Mouse (Mus musculus) heart, embryonic 11.5 days (tissue): Measurements from ENCODE around the gene Btbd19. TPM values are rescaled to one million over a fixed set of nuclear protein-coding genes. Genes with fewer than 3 reads are reported as not detected.

Experiments
- ATAC-seq: fragments of 200-750 bp; cut with Nextera tagmentation; replicated peaks from 2 replicates; pipeline ENCODE4 v1.8.0; 2017; ENCODE audit warnings: moderate library complexity; ENCODE audit not compliant: insufficient number of reproducible peaks, low FRiP score, low TSS enrichment
- H3K27ac ChIP-seq: fragments of 300-500 bp; sonication (generic); 2 replicates; pipeline ENCODE4 v1.5.1; 2014; ENCODE audit warnings: mild to moderate bottlenecking, low read depth, low read length
- H3K27me3 ChIP-seq: fragments of 300-500 bp; sonication (generic); 2 replicates; pipeline ENCODE4 v1.6.1; 2014; ENCODE audit warnings: mild to moderate bottlenecking, low read length, mixed read lengths; ENCODE audit not compliant: control insufficient read depth, insufficient read depth
- H3K36me3 ChIP-seq: fragments of 300-500 bp; sonication (generic); 2 replicates; pipeline ENCODE4 v1.6.1; 2014; ENCODE audit warnings: mild to moderate bottlenecking, low read length, moderate library complexity, mixed read lengths; ENCODE audit not compliant: control insufficient read depth, insufficient read depth
- H3K4me1 ChIP-seq: fragments of 300-500 bp; sonication (generic); 2 replicates; pipeline ENCODE4 v1.6.1; 2014; ENCODE audit warnings: low read length; ENCODE audit not compliant: control insufficient read depth, insufficient read depth
- H3K4me2 ChIP-seq: fragments of 300-500 bp; sonication (generic); 2 replicates; pipeline ENCODE4 v1.6.1; 2014; ENCODE audit warnings: mild to moderate bottlenecking, moderate library complexity
- H3K4me3 ChIP-seq: fragments of 300-500 bp; sonication (generic); 2 replicates; pipeline ENCODE4 v1.5.1; 2014; ENCODE audit warnings: low read depth, low read length
- H3K9ac ChIP-seq: fragments of 300-500 bp; sonication (generic); 2 replicates; pipeline ENCODE4 v1.6.1; 2014; ENCODE audit warnings: mild to moderate bottlenecking, low read depth, low read length, moderate library complexity
- H3K9me3 ChIP-seq: fragments of 300-500 bp; sonication (generic); replicated peaks from 2 replicates; pipeline ENCODE4 v1.6.1; 2016; ENCODE audit warnings: low read length; ENCODE audit not compliant: control insufficient read depth
- WGBS: fragments of 180-500 bp; shearing (Covaris S2); extraction: QIAGEN DNeasy Blood & Tissue Kit; methylation state at CpG from one replicate; pipeline ENCODE4 v1.1.7; 2014; ENCODE audit not compliant: insufficient replicate concordance; 5-methylcytosine and 5-hydroxymethylcytosine counted together
- microRNA-seq: library from miRNA; unstranded; fragments of <30 nt; microRNA quantifications from one replicate; pipeline ENCODE4, GENCODE M21; 2016; ENCODE audit warnings: borderline number of aligned reads
- polyA plus RNA-seq: library from polyadenylated mRNA; unstranded; fragments of >200 nt; fragmentation: Nextera tagmentation; extraction: Ambion mirVana; gene quantifications from 2 replicates; pipeline ENCODE4 v1.2.1, GENCODE M21; 2014

The Btbd19 gene
- polyA plus RNA-seq, 1 experiment from 2014 or later, result 4.0 TPM

DNA sequence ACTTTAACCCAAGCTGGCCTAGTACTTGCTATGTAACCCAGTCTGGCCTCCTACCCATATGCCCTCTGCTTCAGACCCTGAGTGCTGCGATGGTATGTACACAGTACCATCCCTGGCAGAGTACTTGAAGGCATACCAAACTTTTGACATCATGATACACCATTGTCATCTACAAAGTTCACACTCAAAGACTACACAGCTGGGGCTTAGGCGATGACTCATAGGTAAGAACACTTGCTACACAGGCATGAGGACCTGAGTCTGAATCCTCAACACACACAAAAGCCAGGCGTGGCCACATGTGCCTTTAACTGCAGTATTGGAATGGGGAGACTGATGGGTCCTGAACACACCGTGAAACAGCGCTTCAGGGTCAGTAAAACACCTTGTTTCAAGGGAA, 54.3 kb downstream of the Btbd19 start:
- no peak overlapping the region for H3K27ac ChIP-seq
- no peaks in the 10 kb centered on the region for H3K9me3 ChIP-seq
- H3K4me2 ChIP-seq, result no peak overlapping the region
- peaks cover 7% of the 10 kb centered on the region for H3K36me3 ChIP-seq
- no peaks in the 10 kb centered on the region for H3K27me3 ChIP-seq
- no peaks in the 10 kb centered on the region for H3K4me1 ChIP-seq
- 89% methylated on average over 5 of the region's 5 CpGs for WGBS
- no peak overlapping the region for H3K4me3 ChIP-seq
- no peak for ATAC-seq
- no peak overlapping the region for H3K9ac ChIP-seq

DNA sequence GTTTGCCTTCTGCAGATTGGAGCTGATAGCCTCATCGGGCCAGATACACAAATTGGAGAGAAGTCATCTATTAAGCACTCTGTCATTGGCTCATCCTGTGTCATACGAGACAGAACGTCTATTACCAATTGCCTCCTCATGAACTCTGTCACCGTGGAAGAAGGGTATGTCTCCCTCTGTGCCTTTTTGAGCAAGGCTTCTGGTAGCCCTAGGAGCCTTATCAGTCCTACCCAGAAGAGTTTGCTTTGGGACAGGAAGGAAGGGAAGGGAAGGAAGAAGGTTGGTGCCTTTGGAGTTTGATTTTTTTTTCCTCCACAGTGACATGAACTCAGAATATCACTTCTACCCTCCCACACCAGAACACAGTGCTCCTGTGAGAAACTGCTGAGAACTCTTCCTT, 54.9 kb downstream of the Btbd19 start:
- no peaks in the 10 kb centered on the region for H3K9me3 ChIP-seq
- H3K4me3 ChIP-seq, result no peak overlapping the region
- H3K27me3 ChIP-seq, result no peaks in the 10 kb centered on the region
- H3K27ac ChIP-seq, result no peak overlapping the region
- no peak overlapping the region for H3K9ac ChIP-seq
- H3K36me3 ChIP-seq, result peaks cover 10% of the 10 kb centered on the region
- no peak overlapping the region for H3K4me2 ChIP-seq
- H3K4me1 ChIP-seq, result no peaks in the 10 kb centered on the region
- no peak for ATAC-seq
- WGBS, result 67% methylated on average over 4 of the region's 4 CpGs

DNA sequence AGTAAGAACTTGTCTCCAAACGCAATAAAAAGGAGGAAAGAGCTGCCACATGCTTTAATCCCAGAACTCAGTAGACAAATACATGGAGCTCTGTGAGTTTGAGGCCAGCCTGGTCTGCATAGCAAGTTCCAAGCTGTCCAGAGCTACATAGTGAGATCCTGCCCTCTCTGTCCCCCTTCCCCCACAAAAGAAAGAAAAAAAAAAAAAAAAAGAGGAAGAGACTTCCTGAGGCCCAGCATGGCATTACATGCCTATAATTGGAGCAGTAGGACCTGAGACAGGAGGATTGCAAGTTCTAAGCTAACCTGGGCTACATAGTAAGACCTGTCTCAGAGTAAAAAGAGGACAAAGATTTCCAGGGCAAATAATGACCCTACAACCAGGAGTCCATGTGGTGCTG, 55.9 kb downstream of the Btbd19 start:
- no peak for ATAC-seq
- Histone ChIP-seq H3K4me3 (no peak overlapping the region), H3K9ac (no peak overlapping the region), H3K9me3 (no peaks in the 10 kb centered on the region), H3K4me1 (no peaks in the 10 kb centered on the region), H3K27me3 (no peaks in the 10 kb centered on the region), H3K36me3 (peaks cover 11% of the 10 kb centered on the region), H3K27ac (no peak overlapping the region), H3K4me2 (no peak overlapping the region)
- 82% methylated on average over 1 of the region's 1 CpGs for WGBS

Small RNA genes within 50 kb of the gene (microRNA-seq; reads per million reads assigned to microRNA genes)
- not detected for gene Gm22398

Other genes starting within 250 kb of the Btbd19 start
- gene Zswim5, start 248.3 kb downstream of the Btbd19 start, polyA plus RNA-seq, result 0.86 and 1.2 TPM in 2 replicates
- 123 and 140 TPM in 2 replicates for gene Urod, start 131.3 kb downstream of the Btbd19 start, polyA plus RNA-seq
- gene Hectd3, start 130.4 kb downstream of the Btbd19 start, polyA plus RNA-seq, result 4.3 and 6.4 TPM in 2 replicates
- 34.1 and 36.9 TPM in 2 replicates for gene Eif2b3, start 106.3 kb downstream of the Btbd19 start, polyA plus RNA-seq
- gene Ptch2, start 29.6 kb downstream of the Btbd19 start, polyA plus RNA-seq, result 2.2 and 2.4 TPM in 2 replicates
- gene Tctex1d4, start 1.1 kb upstream of the Btbd19 start, polyA plus RNA-seq, result not detected in 2 replicates
- 0.99 and 1.3 TPM in 2 replicates for gene Plk3, start 8.2 kb upstream of the Btbd19 start, polyA plus RNA-seq
- gene Rps8, start 30.5 kb upstream of the Btbd19 start, polyA plus RNA-seq, result 764 and 894 TPM in 2 replicates
- gene Kif2c, start 56.9 kb upstream of the Btbd19 start, polyA plus RNA-seq, result 45.5 and 47.8 TPM in 2 replicates
- gene Tmem53, start 126.2 kb upstream of the Btbd19 start, polyA plus RNA-seq, result 16.0 and 16.5 TPM in 2 replicates
- 0.14 TPM in 1 of 2 replicates, not detected in the other for gene Armh1, start 126.4 kb upstream of the Btbd19 start, polyA plus RNA-seq